In the genomic region with DNA sequence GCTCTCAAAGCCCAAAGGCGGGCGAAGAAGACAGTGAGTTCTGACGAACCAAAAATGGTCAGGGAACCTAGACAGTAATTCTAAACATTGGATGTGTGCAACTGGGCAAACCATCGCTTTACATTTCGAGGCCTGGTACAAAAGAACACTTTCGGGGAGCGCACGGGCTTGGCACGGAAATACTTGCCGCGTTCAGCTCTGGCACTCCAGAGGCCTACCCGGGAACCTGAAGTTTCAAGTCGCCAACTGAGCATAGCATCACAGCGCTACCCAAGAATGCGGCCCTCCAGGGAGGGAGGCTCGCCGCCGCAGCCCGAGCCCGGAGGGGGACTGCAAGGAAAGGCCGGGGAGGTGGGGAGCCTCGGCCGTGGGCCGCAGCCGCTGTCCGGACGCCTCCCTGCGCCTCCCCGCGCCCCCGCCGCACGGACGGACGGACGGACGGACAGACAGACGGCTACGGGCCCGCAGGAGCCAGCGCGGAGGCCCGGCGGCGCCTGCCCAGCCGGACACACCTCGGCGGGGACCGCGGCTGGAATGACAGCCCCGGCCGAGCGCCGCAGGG, we compare ENCODE assay signal across 8 mouse cellular contexts. TPM values are rescaled to one million over a fixed set of nuclear protein-coding genes. Genes with fewer than 3 reads are reported as not detected.
DNase-seq lines count a peak whose midpoint lies in the region; ATAC-seq and TF ChIP-seq lines count a peak whose summit lies in the region.

No protein-coding gene starts in this region.

- H3K36me3 ChIP-seq in hindbrain, embryonic 13.5 days, result peaks cover 22% of the 10 kb centered on the region

- H3K4me2 ChIP-seq in hindbrain, embryonic 13.5 days, result peak overlapping the region; percentile 67

- peak overlapping the region; percentile 98 for H3K9ac ChIP-seq in hindbrain, embryonic 13.5 days

- H3K4me1 ChIP-seq in hindbrain, embryonic 13.5 days (replicated peaks), result peaks cover 13% of the 10 kb centered on the region

- no peak for TF ChIP-seq CTCF in left cerebral cortex, adult 2 months (IDR thresholded peaks at IDR 0.05)

- DNase-seq in ZHBTc4 (ENCODE audit: low read depth, low spot score), result peak; percentile 66
- DNase-seq in cerebellum, postnatal 10 days, result peak; percentile 54 to 61
- DNase-seq in frontal cortex, postnatal 14 days (ENCODE audit: low spot score in 2 of 2), result peak; percentile 14 to 30
- peak; percentile 37 to 41 for DNase-seq in left cerebral cortex, adult 2 months (ENCODE audit: extremely low spot score in 1 of 2, low spot score in 2 of 2)
- peak; percentile 62 to 67 for DNase-seq in lung, postnatal 4 days
- peak; percentile 46 for DNase-seq in right cerebral cortex, adult 18-20 months
- DNase-seq in urinary bladder, postnatal 14 days (ENCODE audit: low spot score), result peak; percentile 49

- peak overlapping the region; percentile 98 for H3K4me3 ChIP-seq in hindbrain, embryonic 13.5 days
- H3K4me3 ChIP-seq in left cerebral cortex, adult 2 months, result peak overlapping the region; percentile 91

- no peaks in the 10 kb centered on the region for H3K27me3 ChIP-seq in hindbrain, embryonic 13.5 days

- H3K27ac ChIP-seq in hindbrain, embryonic 13.5 days, result peak overlapping the region; percentile 94
- peak overlapping the region; percentile 97 for H3K27ac ChIP-seq in left cerebral cortex, adult 2 months

- under 1% methylated on average over 48 of the region's 54 CpGs for WGBS in hindbrain, embryonic 13.5 days

- no peaks in the 10 kb centered on the region for H3K9me3 ChIP-seq in hindbrain, embryonic 13.5 days

- peak; percentile 77 for ATAC-seq in hindbrain, embryonic 13.5 days (ENCODE audit: low FRiP score)

- intact Hi-C loops in left cerebral cortex, adult 2 months (cut with DNase I), result loop anchor here (1.0 to 5.0 kb wide), 2 partner anchors 27 to 366 kb away; partner anchors contain the start of genes Mynn and Prkci

RNA-seq across cellular contexts. Expression of gene Phc3, which starts 0.6 kb away (rescaled TPM):
- polyA plus RNA-seq in hindbrain, embryonic 13.5 days (2015; fragmentation: Nextera tagmentation; extraction: Ambion mirVana), result 7.5 and 8.1 TPM in 2 replicates
- 10 to 100 TPM; 40.8 to 41.3 TPM for total RNA-seq in left cerebral cortex, adult 2 months (2021)

RNA-seq across cellular contexts. Expression of gene Prkci, which starts 26.9 kb away (rescaled TPM):
- polyA plus RNA-seq in hindbrain, embryonic 13.5 days (2015; fragmentation: Nextera tagmentation; extraction: Ambion mirVana), result 23.9 and 24.7 TPM in 2 replicates
- total RNA-seq in left cerebral cortex, adult 2 months (2021), result 10 to 100 TPM; 58.0 to 59.9 TPM

Comparison
In these comparisons a context has a peak if more than half of its experiments do, and no peak if none do; other contexts are left out.
1. Peak in every context shown above with its lines: DNase-seq, ATAC-seq, H3K4me3 ChIP-seq and H3K27ac ChIP-seq.